Mouse (Mus musculus): Measurements from ENCODE around the gene Pcnx3. TPM values are rescaled to one million over a fixed set of nuclear protein-coding genes. Genes with fewer than 3 reads are reported as not detected.
"Not testable (repeated sequence)": the region's sequence is repeated elsewhere in the genome, so short reads cannot be mapped to it uniquely, and the experiment has no call there.

Gene Pcnx3
- polyA plus RNA-seq, 1 experiment from 2014 or later: 34.5 TPM

- peaks cover 29% of the 10 kb centered on the region for H3K4me1 ChIP-seq (ENCODE audit: control insufficient read depth, insufficient read depth, low read length)
- 2% methylated on average over 7 of the region's 7 CpGs for WGBS
- no peaks in the 10 kb centered on the region for H3K27me3 ChIP-seq (ENCODE audit: control insufficient read depth, insufficient read depth, low read length)
- ATAC-seq (ENCODE audit: low read depth): no peak
- H3K36me3 ChIP-seq (ENCODE audit: control insufficient read depth, insufficient read depth, low read length): peaks cover 35% of the 10 kb centered on the region
- H3K9me3 ChIP-seq (ENCODE audit: control insufficient read depth, low read length): no peaks in the 10 kb centered on the region
- H3K27ac ChIP-seq (ENCODE audit: low read depth, low read length): peak overlapping the region; percentile 82
- H3K4me2 ChIP-seq (ENCODE audit: low read depth, low read length): peak overlapping the region; percentile 95
- peak overlapping the region; percentile 86 for H3K4me3 ChIP-seq (ENCODE audit: low read depth, low read length)
- H3K9ac ChIP-seq (replicated peaks; ENCODE audit: low read depth, low read length): peak overlapping the region; percentile 81
Observed at GRCm38 (mm10) chr19:5689088-5689428, 350 bp upstream of the Pcnx3 start.

DNA sequence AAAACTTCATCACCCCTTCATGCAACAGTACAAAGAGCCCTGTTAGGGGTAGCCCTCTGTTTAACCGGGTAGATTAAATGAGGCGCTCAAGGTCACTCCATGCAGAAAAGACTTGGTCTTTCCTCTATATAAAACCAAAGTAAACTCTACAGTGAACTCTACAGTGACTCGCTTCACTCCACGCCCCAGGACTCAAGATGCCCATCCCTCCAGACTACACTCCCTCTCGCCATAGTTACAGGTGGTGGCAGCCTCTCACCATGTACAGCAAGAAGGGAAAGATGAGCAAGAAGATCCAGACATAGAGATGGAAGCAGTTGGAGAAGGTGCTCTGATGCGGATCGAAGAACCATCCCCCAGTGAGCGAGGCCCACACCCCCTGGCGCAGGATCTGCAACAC, 970 bp downstream of the Pcnx3 start:
- Histone ChIP-seq H3K27ac (ENCODE audit: low read depth, low read length) (peak overlapping the region; percentile 82; the same call in 1 of the 2 replicates), H3K27me3 (ENCODE audit: control insufficient read depth, insufficient read depth, low read length) (no peaks in the 10 kb centered on the region), H3K9me3 (ENCODE audit: control insufficient read depth, low read length) (no peaks in the 10 kb centered on the region), H3K4me3 (ENCODE audit: low read depth, low read length) (peak overlapping the region; percentile 86), H3K4me1 (ENCODE audit: control insufficient read depth, insufficient read depth, low read length) (peaks cover 29% of the 10 kb centered on the region), H3K4me2 (ENCODE audit: low read depth, low read length) (peak overlapping the region; percentile 95), H3K36me3 (ENCODE audit: control insufficient read depth, insufficient read depth, low read length) (peaks cover 46% of the 10 kb centered on the region), H3K9ac (replicated peaks; ENCODE audit: low read depth, low read length) (peak overlapping the region; percentile 81)
- ATAC-seq (ENCODE audit: low read depth): no peak
- WGBS: 18% methylated on average over 9 of the region's 9 CpGs

DNA sequence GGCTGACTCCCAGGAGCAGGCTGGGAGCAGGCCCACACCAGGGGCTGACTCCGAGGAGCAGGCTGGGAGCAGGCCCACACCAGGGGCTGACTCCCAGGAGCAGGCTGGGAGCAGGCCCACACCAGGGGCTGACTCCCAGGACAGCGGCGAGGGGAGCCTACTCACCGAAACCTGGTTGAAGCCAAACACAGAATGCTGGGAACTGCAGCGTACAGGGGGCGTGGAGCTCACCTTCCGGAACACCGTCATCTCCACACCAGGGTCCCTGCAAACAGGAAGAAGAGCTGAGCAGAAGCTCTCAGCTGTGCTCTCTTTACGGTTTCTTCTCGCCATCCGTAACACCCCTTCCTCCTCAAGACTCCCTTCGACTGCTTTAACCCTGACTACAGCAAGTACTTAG, 1.8 kb downstream of the Pcnx3 start:
- 89% methylated on average over 11 of the region's 12 CpGs for WGBS
- not testable (repeated sequence) for ATAC-seq (ENCODE audit: low read depth); H3K4me3 ChIP-seq (ENCODE audit: low read depth, low read length); H3K4me2 ChIP-seq (ENCODE audit: low read depth, low read length); H3K27ac ChIP-seq (ENCODE audit: low read depth, low read length); H3K9me3 ChIP-seq (ENCODE audit: control insufficient read depth, low read length); H3K9ac ChIP-seq (replicated peaks; ENCODE audit: low read depth, low read length); H3K27me3 ChIP-seq (ENCODE audit: control insufficient read depth, insufficient read depth, low read length)
- H3K36me3 ChIP-seq (ENCODE audit: control insufficient read depth, insufficient read depth, low read length): peaks cover 54% of the 10 kb centered on the region
- peaks cover 29% of the 10 kb centered on the region for H3K4me1 ChIP-seq (ENCODE audit: control insufficient read depth, insufficient read depth, low read length)

GRCm38 (mm10) chr19:5686437-5686836, 2.3 kb downstream of the Pcnx3 start:
- Histone ChIP-seq H3K27ac (ENCODE audit: low read depth, low read length) (no peak overlapping the region), H3K36me3 (ENCODE audit: control insufficient read depth, insufficient read depth, low read length) (peaks cover 58% of the 10 kb centered on the region), H3K27me3 (ENCODE audit: control insufficient read depth, insufficient read depth, low read length) (no peaks in the 10 kb centered on the region), H3K4me1 (ENCODE audit: control insufficient read depth, insufficient read depth, low read length) (peaks cover 27% of the 10 kb centered on the region), H3K4me3 (ENCODE audit: low read depth, low read length) (no peak overlapping the region), H3K9ac (replicated peaks; ENCODE audit: low read depth, low read length) (no peak overlapping the region), H3K9me3 (ENCODE audit: control insufficient read depth, low read length) (no peaks in the 10 kb centered on the region), H3K4me2 (ENCODE audit: low read depth, low read length) (no peak overlapping the region)
- ATAC-seq (ENCODE audit: low read depth): no peak
- WGBS: 95% methylated on average over 13 of the region's 13 CpGs

DNA sequence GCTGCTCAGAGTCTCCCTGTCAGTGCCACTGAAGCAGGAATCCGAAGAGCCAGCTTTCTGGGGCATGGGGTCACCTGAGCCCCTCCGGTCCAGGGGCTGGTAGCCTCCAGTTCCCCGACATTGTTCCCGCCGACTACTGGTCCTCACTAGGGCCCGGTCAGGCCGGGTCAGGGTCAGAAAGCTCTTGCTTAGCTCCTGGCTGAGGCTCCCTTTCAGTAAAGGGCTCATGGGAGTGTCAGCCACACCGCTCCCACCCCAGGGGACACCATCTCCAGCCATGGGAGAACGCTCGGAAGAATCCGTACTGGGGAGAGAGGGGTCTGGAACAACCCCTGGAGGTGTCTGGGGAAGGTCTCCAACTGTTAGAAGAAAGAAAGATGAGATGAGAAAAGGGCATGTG, 2.8 kb downstream of the Pcnx3 start:
- Histone ChIP-seq H3K4me3 (ENCODE audit: low read depth, low read length) (no peak overlapping the region), H3K27me3 (ENCODE audit: control insufficient read depth, insufficient read depth, low read length) (no peaks in the 10 kb centered on the region), H3K4me1 (ENCODE audit: control insufficient read depth, insufficient read depth, low read length) (peaks cover 21% of the 10 kb centered on the region), H3K36me3 (ENCODE audit: control insufficient read depth, insufficient read depth, low read length) (peaks cover 58% of the 10 kb centered on the region), H3K9me3 (ENCODE audit: control insufficient read depth, low read length) (no peaks in the 10 kb centered on the region), H3K27ac (ENCODE audit: low read depth, low read length) (no peak overlapping the region), H3K9ac (replicated peaks; ENCODE audit: low read depth, low read length) (no peak overlapping the region), H3K4me2 (ENCODE audit: low read depth, low read length) (no peak overlapping the region)
- WGBS: 96% methylated on average over 11 of the region's 11 CpGs
- ATAC-seq (ENCODE audit: low read depth): no peak

GRCm38 (mm10) chr19:5685431-5685830, 3.3 kb downstream of the Pcnx3 start:
- Histone ChIP-seq H3K4me2 (ENCODE audit: low read depth, low read length) (no peak overlapping the region), H3K36me3 (ENCODE audit: control insufficient read depth, insufficient read depth, low read length) (peaks cover 58% of the 10 kb centered on the region), H3K27ac (ENCODE audit: low read depth, low read length) (no peak overlapping the region), H3K9me3 (ENCODE audit: control insufficient read depth, low read length) (no peaks in the 10 kb centered on the region), H3K4me1 (ENCODE audit: control insufficient read depth, insufficient read depth, low read length) (peaks cover 17% of the 10 kb centered on the region), H3K9ac (replicated peaks; ENCODE audit: low read depth, low read length) (no peak overlapping the region), H3K27me3 (ENCODE audit: control insufficient read depth, insufficient read depth, low read length) (no peaks in the 10 kb centered on the region), H3K4me3 (ENCODE audit: low read depth, low read length) (no peak overlapping the region)
- no peak for ATAC-seq (ENCODE audit: low read depth)
- 93% methylated on average over 19 of the region's 19 CpGs for WGBS

DNA sequence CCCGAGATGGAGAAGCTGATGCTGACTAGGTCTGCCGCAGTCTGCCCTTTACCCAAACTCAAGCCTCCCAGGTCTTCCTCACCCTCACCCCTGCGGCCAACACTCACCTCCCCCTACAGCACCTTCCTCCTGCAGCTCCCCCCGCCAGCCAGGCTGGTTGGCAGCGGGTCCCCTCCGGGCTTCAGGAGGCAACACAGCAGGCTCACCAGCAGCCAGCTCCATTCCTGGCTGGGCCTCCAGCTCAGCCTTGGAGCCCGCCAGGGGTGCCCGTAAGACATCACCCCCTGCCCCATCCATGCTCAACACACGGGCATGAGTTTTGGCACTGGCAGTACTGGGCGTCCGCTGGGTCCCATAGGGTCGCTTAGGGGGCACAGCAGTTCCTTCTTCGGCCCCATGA, 3.7 kb downstream of the Pcnx3 start:
- no peak overlapping the region for H3K4me3 ChIP-seq (ENCODE audit: low read depth, low read length)
- H3K4me2 ChIP-seq (ENCODE audit: low read depth, low read length): no peak overlapping the region
- no peaks in the 10 kb centered on the region for H3K9me3 ChIP-seq (ENCODE audit: control insufficient read depth, low read length)
- H3K27me3 ChIP-seq (ENCODE audit: control insufficient read depth, insufficient read depth, low read length): no peaks in the 10 kb centered on the region
- ATAC-seq (ENCODE audit: low read depth): no peak
- WGBS: 92% methylated on average over 13 of the region's 13 CpGs
- H3K4me1 ChIP-seq (ENCODE audit: control insufficient read depth, insufficient read depth, low read length): peaks cover 12% of the 10 kb centered on the region
- H3K27ac ChIP-seq (ENCODE audit: low read depth, low read length): no peak overlapping the region
- no peak overlapping the region for H3K9ac ChIP-seq (replicated peaks; ENCODE audit: low read depth, low read length)
- peaks cover 62% of the 10 kb centered on the region for H3K36me3 ChIP-seq (ENCODE audit: control insufficient read depth, insufficient read depth, low read length)

- H3K4me2 ChIP-seq (ENCODE audit: low read depth, low read length): no peak overlapping the region
- ATAC-seq (ENCODE audit: low read depth): no peak
- no peaks in the 10 kb centered on the region for H3K27me3 ChIP-seq (ENCODE audit: control insufficient read depth, insufficient read depth, low read length)
- H3K9me3 ChIP-seq (ENCODE audit: control insufficient read depth, low read length): no peaks in the 10 kb centered on the region
- H3K27ac ChIP-seq (ENCODE audit: low read depth, low read length): no peak overlapping the region
- H3K4me3 ChIP-seq (ENCODE audit: low read depth, low read length): no peak overlapping the region
- no peak overlapping the region for H3K9ac ChIP-seq (replicated peaks; ENCODE audit: low read depth, low read length)
- peaks cover 8% of the 10 kb centered on the region for H3K4me1 ChIP-seq (ENCODE audit: control insufficient read depth, insufficient read depth, low read length)
- H3K36me3 ChIP-seq (ENCODE audit: control insufficient read depth, insufficient read depth, low read length): peaks cover 70% of the 10 kb centered on the region
- 93% methylated on average over 12 of the region's 12 CpGs for WGBS
Observed at GRCm38 (mm10) chr19:5684236-5684635, 4.5 kb downstream of the Pcnx3 start.

DNA sequence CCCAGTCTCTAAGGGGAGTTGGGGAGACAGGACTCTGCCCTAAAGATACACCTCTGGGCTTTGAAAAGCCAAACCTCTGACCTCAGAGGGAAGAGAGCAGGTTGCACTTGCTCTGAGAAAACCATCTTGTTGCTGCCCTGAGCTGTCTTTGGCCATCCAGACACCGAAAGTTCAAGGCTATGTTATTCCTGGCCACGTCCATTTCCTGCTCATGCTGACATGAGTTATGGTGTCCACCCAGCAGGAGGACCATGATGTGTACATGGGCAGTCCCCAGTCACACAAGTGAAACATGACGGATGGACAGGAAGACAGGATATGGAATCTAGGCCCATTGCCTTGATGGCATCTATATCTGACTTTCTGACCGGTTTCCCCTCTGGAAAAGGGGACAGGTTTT, 8.3 kb downstream of the Pcnx3 start:
- H3K9ac ChIP-seq (replicated peaks; ENCODE audit: low read depth, low read length): no peak overlapping the region
- H3K36me3 ChIP-seq (ENCODE audit: control insufficient read depth, insufficient read depth, low read length): peaks cover 86% of the 10 kb centered on the region
- H3K4me1 ChIP-seq (ENCODE audit: control insufficient read depth, insufficient read depth, low read length): no peaks in the 10 kb centered on the region
- H3K4me2 ChIP-seq (ENCODE audit: low read depth, low read length): no peak overlapping the region
- H3K9me3 ChIP-seq (ENCODE audit: control insufficient read depth, low read length): no peaks in the 10 kb centered on the region
- no peak for ATAC-seq (ENCODE audit: low read depth)
- H3K27me3 ChIP-seq (ENCODE audit: control insufficient read depth, insufficient read depth, low read length): no peaks in the 10 kb centered on the region
- 89% methylated on average over 4 of the region's 4 CpGs for WGBS
- H3K4me3 ChIP-seq (ENCODE audit: low read depth, low read length): no peak overlapping the region
- no peak overlapping the region for H3K27ac ChIP-seq (ENCODE audit: low read depth, low read length)

DNA sequence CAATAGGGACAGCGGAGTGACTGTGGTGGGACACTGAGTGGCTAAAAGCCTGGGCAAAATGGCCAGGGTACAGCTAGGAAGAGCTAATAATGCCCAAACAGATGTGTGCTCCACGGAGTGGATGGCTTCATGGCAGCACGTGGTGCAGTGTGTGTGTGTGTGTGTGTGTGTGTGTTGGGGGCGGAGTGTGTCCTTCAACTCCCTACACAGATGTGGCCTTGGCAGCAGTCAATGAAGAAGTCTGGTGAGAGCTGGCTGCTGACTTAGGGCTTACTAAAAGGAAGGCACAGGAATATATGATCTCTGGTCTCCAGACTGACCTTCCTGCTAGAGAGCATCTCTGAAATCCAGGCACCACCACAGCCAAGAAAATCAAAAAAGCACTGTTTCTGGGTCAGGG, 20.3 kb downstream of the Pcnx3 start:
- no peak overlapping the region for H3K27ac ChIP-seq (ENCODE audit: low read depth, low read length)
- no peak overlapping the region for H3K4me2 ChIP-seq (ENCODE audit: low read depth, low read length)
- no peaks in the 10 kb centered on the region for H3K27me3 ChIP-seq (ENCODE audit: control insufficient read depth, insufficient read depth, low read length)
- peaks cover 58% of the 10 kb centered on the region for H3K36me3 ChIP-seq (ENCODE audit: control insufficient read depth, insufficient read depth, low read length)
- no peak overlapping the region for H3K4me3 ChIP-seq (ENCODE audit: low read depth, low read length)
- 87% methylated on average over 4 of the region's 4 CpGs for WGBS
- no peak for ATAC-seq (ENCODE audit: low read depth)
- peaks cover 5% of the 10 kb centered on the region; the same call in 1 of the 2 replicates for H3K4me1 ChIP-seq (ENCODE audit: control insufficient read depth, insufficient read depth, low read length)
- H3K9me3 ChIP-seq (ENCODE audit: control insufficient read depth, low read length): no peaks in the 10 kb centered on the region
- no peak overlapping the region for H3K9ac ChIP-seq (replicated peaks; ENCODE audit: low read depth, low read length)
